Mouse (Mus musculus): Measurements from ENCODE around the gene Acap1.
A peak's percentile ranks its signal among the peaks of the same experiment; 100 is the strongest.
"Not testable (repeated sequence)": the region's sequence is repeated elsewhere in the genome, so short reads cannot be mapped to it uniquely, and the experiment has no call there.

The Acap1 gene

GRCm38 (mm10) chr11:69895291-69895690 is at the start of gene Acap1:
Gene Acap1, minus strand, starts transcription at chr11:69895539.
- DNase-seq: no peak

- no peak for DNase-seq
These were observed 45.6 kb upstream of the Acap1 start for GRCm38 (mm10) chr11:69940962-69941361.

- no peak for DNase-seq
These were observed 44.4 kb upstream of the Acap1 start for GRCm38 (mm10) chr11:69939731-69940130.

- no peak for DNase-seq
These were observed 43.8 kb upstream of the Acap1 start for GRCm38 (mm10) chr11:69939181-69939580.

- no peak for DNase-seq
These were observed 43.2 kb upstream of the Acap1 start for GRCm38 (mm10) chr11:69938401-69938979.

- no peak for DNase-seq
These were observed 42.5 kb upstream of the Acap1 start for GRCm38 (mm10) chr11:69937834-69938233.

- DNase-seq: no peak
These were observed 42.0 kb upstream of the Acap1 start for GRCm38 (mm10) chr11:69937385-69937784.

- DNase-seq: no peak
These were observed 41.5 kb upstream of the Acap1 start for GRCm38 (mm10) chr11:69936714-69937347.

GRCm38 (mm10) chr11:69936156-69936555 is 40.8 kb upstream of the Acap1 start:
- no peak for DNase-seq

GRCm38 (mm10) chr11:69935137-69935879 is 40.0 kb upstream of the Acap1 start, which contains the start of gene Ybx2:
Gene Ybx2, plus strand, starts transcription at chr11:69935796.
- DNase-seq: peak; percentile 87

- no peak for DNase-seq
These were observed 39.3 kb upstream of the Acap1 start for GRCm38 (mm10) chr11:69934681-69935080.

- peak; percentile 91 for DNase-seq
These were observed 38.8 kb upstream of the Acap1 start for GRCm38 (mm10) chr11:69934169-69934568.

GRCm38 (mm10) chr11:69933066-69933465 is 37.7 kb upstream of the Acap1 start:
- no peak for DNase-seq

GRCm38 (mm10) chr11:69932254-69932653 is 36.9 kb upstream of the Acap1 start:
- no peak for DNase-seq

- DNase-seq: no peak
These were observed 36.4 kb upstream of the Acap1 start for GRCm38 (mm10) chr11:69931769-69932168.

- no peak for DNase-seq
These were observed 35.7 kb upstream of the Acap1 start for GRCm38 (mm10) chr11:69930967-69931537.

GRCm38 (mm10) chr11:69930176-69930575 is 34.8 kb upstream of the Acap1 start:
- DNase-seq: not testable (repeated sequence)

- no peak for DNase-seq
These were observed 34.4 kb upstream of the Acap1 start for GRCm38 (mm10) chr11:69929712-69930111.

- no peak for DNase-seq
These were observed 32.2 kb upstream of the Acap1 start for GRCm38 (mm10) chr11:69927501-69927900.

GRCm38 (mm10) chr11:69922796-69923195 is 27.5 kb upstream of the Acap1 start:
- no peak for DNase-seq

GRCm38 (mm10) chr11:69922012-69922756 is 26.8 kb upstream of the Acap1 start:
- DNase-seq: no peak

GRCm38 (mm10) chr11:69921114-69922011 is 26.0 kb upstream of the Acap1 start, which contains the start of gene Eif5a:
Gene Eif5a, minus strand, starts transcription at chr11:69921958.
- DNase-seq: peak; percentile 100

Data from cerebellum, adult 8-10 months (tissue).